Mouse (Mus musculus) T-cell, adult 2 months (primary cell): ENCODE results near the gene Kcne4.
"Not testable (repeated sequence)": the region's sequence is repeated elsewhere in the genome, so short reads cannot be mapped to it uniquely, and the experiment has no call there.

Source experiments
- DNase-seq: peaks from one replicate; pipeline ENCODE4 v3.0.0; 2022; ENCODE audit warnings: low spot score

Gene Kcne4

GRCm38 (mm10) chr1:78816639-78817038, at the start of gene Kcne4:
Gene Kcne4, plus strand, starts transcription at chr1:78816758.
- no peak for DNase-seq

DNA sequence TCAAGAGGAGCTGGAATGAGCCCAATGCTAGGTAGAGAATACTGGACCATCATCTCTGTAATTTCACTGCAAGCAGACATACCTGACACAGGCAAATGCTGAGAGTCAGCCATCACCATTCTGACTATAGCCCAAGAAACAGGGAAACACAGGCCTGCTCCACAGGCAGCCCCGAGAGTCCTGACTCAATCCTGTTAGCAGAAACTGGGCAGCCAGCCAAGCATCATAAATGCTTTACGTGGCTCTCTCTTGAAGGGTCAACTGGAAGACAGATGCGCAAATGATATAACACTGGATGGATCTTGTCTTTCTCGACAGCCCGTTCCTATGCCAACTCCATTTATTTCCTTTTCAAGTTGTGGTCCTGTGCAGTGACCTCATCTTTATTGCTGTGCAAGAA, 34.7 kb upstream of the Kcne4 start:
- no peak for DNase-seq

GRCm38 (mm10) chr1:78784936-78785335, 31.6 kb upstream of the Kcne4 start:
- DNase-seq, result not testable (repeated sequence)

GRCm38 (mm10) chr1:78789744-78790143, 26.8 kb upstream of the Kcne4 start:
- DNase-seq, result no peak

DNA sequence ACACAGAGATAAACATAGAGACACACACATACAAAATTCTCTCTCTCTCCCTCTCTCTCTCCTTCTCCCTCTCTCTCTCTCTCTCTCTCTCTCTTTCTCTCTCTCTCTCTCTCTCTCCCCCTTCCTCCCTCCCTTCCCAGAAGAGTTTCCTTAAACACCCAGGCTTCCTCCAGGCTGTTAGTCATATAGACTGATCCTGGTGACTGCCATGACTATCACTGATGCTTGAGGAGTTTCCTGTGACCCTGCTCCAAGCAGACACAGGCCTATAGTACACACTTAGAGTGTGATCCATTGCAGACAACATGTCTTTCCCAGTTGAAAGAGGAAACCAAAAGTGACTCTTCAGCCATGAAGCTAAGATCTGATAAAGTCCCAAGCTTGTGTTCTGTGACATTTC, 9.1 kb upstream of the Kcne4 start:
- DNase-seq, result no peak

GRCm38 (mm10) chr1:78809819-78810218, 6.7 kb upstream of the Kcne4 start:
- DNase-seq, result no peak

- no peak for DNase-seq
Observed at GRCm38 (mm10) chr1:78810904-78811303, 5.7 kb upstream of the Kcne4 start.

- DNase-seq, result no peak
Observed at GRCm38 (mm10) chr1:78811975-78812490, 4.5 kb upstream of the Kcne4 start.

DNA sequence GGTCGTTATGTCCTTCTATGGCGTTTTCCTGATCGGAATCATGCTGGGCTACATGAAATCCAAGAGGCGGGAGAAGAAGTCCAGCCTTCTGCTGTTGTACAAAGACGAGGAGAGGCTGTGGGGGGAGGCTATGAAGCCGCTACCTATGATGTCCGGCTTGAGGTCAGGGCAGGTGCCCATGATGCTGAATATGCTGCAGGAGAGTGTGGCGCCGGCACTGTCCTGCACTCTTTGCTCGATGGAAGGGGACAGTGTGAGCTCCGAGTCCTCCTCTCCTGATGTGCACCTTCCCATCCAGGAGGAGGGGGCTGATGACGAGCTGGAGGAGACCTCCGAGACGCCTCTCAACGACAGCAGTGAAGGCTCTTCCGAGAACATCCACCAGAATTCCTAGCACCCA, 1.2 kb downstream of the Kcne4 start:
- no peak for DNase-seq

DNA sequence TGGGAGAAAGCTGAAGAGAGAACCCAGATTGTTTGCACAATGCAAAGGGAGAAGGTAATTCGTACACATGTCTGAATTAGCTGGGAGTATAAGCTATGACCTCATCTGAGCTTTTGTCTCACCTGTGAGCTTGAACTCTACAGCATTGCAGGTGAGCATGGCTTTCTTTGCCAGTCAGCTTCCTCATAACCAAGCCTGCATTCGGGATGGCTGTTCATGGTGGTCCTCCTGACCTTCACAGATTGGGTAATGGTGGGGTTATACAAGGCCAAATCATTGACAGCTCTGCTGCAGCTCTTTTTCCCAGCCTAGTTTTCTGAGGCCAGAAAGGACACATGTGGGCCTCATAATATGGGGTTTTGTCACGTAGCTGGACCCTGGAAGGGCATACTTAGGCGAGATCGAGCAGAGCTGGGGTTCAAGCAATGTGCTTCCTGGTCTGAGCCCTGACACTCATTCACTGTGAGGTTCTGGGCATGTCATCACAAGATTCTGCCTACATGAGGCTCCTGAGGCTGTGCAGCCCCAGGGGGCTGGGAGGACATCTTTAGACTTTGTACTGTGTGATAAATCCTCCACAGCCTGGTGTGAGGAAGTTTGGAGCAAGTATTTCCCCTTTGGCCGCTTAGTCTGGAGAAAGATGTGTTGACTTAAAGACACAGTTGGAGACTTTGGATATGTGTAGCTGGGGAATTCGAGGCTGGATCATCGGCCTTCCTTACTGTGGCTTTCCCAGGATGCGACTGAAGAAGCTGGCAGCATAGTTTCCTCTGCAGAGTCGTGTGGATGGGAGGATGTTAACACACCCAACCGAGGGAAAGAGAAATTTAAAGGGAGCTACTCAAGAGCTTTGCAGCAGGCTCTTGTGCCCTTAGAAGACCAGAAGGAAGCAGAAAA, 2.3 kb downstream of the Kcne4 start:
- DNase-seq, result no peak

- no peak for DNase-seq
Observed at GRCm38 (mm10) chr1:78819592-78819991, 3.0 kb downstream of the Kcne4 start.

DNA sequence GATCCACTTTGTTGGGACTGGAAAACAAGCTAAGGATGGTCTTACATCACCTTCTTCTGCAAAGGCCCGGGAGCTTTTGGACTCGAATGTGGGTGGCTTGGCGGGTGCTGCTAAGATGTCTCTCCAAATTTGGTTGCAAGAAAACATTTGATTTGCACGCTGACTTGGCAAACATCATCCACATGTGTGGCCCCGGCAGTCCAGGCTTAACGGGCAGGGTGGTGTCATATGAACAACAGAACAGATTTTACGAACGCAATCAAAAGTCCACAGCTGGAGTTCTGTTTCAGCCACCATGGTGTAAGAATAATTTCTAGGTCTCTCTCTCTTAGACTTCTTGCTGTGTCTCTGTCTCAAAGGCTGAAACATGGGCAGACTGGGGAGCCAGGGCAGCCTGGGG, 3.6 kb downstream of the Kcne4 start:
- no peak for DNase-seq

DNA sequence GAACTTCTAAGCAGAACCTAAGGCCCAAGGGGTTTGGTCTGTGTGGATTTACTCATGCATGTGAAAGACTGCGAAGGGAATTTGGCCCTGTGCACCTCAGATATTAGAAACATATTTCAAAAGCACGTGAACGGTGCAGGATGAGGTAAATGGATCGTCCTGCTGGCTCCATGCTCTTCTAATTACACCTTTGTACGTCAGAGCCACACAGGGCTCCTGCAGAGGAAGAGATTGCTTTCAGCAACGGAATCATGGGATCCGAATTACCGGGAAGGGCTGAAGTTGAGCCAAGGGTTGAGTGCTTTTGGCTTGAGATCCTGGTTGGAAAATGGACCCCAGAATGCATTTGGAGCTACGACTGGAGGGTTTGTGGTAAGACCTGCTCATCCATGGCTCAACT, 4.6 kb downstream of the Kcne4 start:
- DNase-seq, result no peak

DNA sequence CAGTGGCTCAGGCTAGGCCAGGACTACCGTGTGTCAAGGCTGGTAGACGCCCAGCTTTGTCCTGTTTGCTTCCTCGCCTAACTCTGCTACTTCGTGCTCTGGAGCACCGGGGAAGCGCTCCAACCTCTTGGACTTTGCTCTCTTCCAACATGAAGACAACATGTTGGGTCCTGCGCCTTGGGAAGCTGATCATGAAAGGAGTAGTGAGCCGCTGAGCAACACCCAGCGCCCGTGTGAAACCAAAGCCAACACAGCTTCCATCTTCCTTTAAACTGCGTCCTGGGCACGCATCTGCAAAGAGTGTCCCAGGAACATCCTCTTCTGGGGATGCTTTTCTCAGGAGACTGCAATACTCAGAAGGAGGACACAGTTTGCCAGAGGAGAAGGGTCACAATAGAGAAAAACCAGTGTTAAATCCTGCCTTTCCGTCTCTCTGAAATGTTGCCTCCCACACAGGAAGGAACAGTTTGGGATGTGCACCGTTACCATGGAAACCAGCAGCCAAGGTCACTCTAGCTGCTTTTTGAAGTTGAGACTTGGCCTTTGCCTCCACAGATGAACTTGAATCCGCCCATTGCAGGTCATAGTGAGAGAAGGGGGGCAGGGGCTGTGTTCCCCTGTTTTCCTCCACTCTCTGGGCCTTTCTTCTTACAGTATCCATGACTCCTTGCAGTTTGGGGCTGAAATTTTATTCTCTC, 5.3 kb downstream of the Kcne4 start:
- DNase-seq, result no peak

GRCm38 (mm10) chr1:78825246-78825645, 8.7 kb downstream of the Kcne4 start:
- DNase-seq, result no peak

DNA sequence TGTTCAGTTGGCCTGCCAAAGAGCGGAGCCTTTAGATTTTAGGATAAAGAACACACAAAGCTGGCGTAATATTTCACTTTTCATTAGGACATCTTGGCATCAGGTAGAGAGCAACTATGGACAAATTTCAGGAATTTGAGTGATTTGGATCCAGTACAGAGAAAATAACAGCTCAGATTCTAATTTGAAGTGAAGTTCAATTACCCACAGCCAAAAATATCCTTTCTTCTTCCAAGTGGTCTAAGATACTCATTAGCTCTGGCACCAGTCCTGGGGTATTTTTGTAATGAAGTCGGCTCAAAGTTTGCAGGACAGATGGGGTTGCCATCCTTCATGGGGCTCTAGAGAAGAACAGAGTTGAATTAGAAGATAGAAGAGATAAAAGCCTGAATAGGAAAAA, 21.9 kb downstream of the Kcne4 start:
- no peak for DNase-seq

DNA sequence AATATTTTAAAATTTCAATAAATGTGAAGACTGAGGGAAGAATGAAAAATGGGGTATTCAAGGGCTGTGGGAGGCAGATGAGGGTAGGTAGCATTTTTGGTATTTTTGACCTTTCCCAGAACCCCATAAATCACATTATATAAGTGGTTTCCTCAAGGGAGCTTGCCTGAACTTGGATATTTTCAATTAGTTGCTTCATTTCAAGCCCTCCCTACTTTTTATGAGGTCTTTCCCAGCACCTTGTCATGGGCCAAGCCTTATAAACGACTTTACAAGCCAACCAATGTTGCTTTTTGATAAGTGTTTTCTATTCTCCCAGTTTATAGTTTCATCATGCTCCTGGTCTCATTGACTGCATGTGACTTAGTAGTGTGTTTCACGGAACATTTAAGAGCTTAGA, 24.2 kb downstream of the Kcne4 start:
- no peak for DNase-seq

- no peak for DNase-seq
Observed at GRCm38 (mm10) chr1:78845661-78846060, 29.1 kb downstream of the Kcne4 start.

GRCm38 (mm10) chr1:78846471-78846870, 29.9 kb downstream of the Kcne4 start:
- DNase-seq, result no peak

DNA sequence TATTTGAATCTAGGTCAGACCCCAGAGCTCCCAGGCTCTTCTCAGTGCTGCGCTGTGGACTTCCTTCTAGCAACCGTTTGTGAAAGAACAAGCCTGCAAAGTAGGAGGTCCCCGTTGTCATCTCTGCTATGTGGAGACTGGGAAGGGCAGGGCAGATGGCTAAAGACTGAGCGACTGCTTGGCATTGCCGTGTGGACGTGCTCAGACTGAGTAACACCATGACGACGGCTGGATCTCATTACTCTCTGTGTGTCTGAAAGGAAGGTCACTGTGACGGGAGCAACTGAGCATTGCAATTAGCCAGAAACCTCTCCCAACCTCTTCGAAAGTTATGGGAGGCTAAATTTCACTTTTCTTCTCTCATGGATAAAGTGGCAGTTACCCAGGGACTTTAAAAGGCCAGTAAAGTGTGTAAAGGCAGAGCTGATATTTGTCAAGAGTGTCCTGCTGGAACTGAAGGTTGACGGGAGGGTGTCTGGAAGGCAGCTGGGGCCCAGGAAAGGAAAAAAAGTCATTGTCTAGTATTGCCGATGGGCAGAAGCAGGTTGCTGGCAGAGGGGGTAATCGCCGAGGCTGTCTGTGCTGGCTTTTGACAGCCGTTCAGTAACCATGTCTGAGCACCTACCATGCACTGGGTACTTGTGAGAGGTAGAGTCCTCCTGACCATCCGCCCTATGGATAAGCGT, 36.0 kb downstream of the Kcne4 start:
- DNase-seq, result no peak

- no peak for DNase-seq
Observed at GRCm38 (mm10) chr1:78853094-78853445, 36.5 kb downstream of the Kcne4 start.

DNA sequence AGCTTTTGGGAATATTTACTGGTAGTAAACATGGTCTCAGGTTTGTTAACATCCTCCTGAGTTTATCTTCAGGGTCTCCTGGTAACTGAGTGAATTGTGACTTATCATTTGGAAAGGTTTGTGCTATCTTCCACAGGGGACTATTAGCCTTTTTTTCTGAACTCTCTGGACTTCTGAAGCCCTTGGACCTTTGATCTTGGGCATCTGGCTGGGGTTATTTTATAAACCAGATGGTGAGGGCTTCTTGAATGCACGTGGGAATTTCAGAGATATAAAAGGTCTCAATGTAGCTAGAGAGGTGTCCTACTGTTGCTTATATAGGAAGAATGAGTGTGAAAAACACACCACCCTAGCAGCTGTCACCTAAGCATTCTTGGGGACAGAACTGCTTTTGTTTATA, 37.7 kb downstream of the Kcne4 start:
- no peak for DNase-seq

GRCm38 (mm10) chr1:78859573-78859972, 43.0 kb downstream of the Kcne4 start:
- no peak for DNase-seq
